Mouse (Mus musculus) liver, adult (tissue): ENCODE measurements around the gene Themis2.

Experiments
- GATA4 ChIP-seq: IDR thresholded peaks from 2 replicates; pipeline ENCODE4 v1.6.1; 2014; ENCODE audit warnings: mild to moderate bottlenecking, low read length; ENCODE audit not compliant: insufficient replicate concordance

Gene Themis2

GRCm38 (mm10) chr4:132796196-132796886 lies at the start of gene Themis2:
Gene Themis2, minus strand, starts transcription at chr4:132796387.
- no peak for TF ChIP-seq GATA4

- no peak for TF ChIP-seq GATA4
These were observed 47.5 kb upstream of the Themis2 start for GRCm38 (mm10) chr4:132843705-132844071.

- peak; percentile 51; the same call in 1 of the 2 replicates for TF ChIP-seq GATA4
These were observed 47.0 kb upstream of the Themis2 start, which contains the start of gene Ppp1r8 for GRCm38 (mm10) chr4:132842970-132843704. Gene Ppp1r8, minus strand, starts transcription at chr4:132843169.

DNA sequence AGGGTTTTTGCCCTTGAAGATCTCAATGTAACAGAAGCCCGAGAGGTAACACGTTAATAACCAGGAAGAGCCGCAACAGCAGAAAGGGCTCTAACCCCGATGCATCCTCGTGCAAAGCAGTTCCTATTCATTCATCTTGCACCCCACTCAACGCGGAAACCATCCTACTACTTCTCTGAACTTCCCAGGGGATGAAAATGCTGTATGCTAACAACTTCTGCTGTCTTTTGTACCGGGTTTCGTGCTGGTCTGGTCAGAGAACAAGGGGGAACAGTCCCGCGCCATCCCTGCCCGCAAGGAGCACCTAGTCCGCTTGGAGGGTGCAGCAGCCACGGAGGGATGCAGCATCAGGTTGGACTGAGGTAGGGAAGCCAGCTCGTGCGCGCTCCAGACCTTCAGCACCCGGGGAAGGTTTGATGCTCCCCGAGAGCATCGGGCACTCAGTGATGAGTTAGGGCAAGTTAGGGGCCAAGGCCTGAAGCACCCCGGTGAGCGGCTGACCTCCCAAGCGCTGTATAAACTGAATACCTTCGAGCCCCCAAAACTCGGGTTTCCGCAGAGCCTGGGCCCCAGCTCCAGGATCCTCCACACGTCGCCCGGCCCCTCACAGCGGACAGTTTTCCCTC lies 46.2 kb upstream of the Themis2 start:
- TF ChIP-seq GATA4 = no peak

DNA sequence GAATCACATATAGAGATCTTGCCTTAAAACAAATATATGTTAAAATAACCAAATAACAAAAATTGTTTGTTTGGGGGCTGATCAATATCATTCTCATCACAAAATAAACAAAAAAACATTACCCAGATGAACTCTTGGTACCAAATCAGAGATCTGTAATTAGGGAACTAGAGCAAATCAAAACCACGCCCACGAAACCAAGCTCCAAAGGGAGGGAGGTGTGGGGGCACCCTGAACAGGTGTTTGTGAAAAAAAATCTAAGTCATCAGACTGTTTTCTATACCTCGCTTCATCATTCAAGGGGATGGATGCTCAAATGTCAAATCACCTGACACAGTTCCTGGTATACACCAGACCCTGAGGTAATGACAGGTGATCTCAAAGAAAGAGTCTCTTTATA lies 45.3 kb upstream of the Themis2 start:
- no peak for TF ChIP-seq GATA4

- no peak for TF ChIP-seq GATA4
These were observed 27.6 kb upstream of the Themis2 start for GRCm38 (mm10) chr4:132823614-132824366.

DNA sequence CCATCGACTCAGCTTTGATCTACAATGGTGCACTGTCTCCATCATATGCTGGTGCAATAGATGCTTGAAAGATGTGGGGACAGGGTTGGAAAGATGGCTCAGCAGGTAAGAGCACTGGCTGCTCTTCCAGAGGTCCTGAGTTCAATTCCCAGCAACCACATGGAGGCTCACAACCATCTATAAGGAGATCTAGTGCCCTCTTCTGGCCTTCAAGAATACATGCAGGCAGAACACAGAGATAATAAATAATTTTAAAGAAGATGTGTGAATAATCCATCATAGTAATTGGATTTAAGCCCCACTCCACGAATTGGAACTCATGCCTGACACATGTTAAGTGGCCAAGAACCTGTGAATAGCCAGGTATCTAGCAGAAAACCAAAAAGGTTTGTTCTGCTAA lies 22.3 kb upstream of the Themis2 start:
- TF ChIP-seq GATA4 = no peak

DNA sequence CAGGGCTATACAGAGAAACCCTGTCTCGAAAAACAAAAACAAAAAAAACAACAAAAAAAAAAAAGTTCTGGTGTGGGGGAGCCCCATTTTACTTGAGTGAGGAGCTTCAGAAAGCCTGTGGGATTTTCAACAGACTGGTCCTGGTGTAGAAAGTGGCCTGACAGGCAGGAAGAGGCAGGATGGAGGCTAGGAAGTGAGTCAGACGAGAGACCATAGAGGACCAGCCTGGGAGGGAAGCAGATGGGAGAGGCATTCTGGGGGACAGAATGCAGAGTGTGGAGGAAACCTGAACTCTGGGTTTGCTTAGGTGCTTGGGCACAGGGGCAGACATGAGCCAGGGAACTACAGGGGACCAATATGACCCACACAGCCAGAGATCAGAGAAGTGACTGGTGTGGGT lies 20.7 kb upstream of the Themis2 start:
- no peak for TF ChIP-seq GATA4

- TF ChIP-seq GATA4 = no peak
These were observed 20.2 kb upstream of the Themis2 start for GRCm38 (mm10) chr4:132816404-132816803.

DNA sequence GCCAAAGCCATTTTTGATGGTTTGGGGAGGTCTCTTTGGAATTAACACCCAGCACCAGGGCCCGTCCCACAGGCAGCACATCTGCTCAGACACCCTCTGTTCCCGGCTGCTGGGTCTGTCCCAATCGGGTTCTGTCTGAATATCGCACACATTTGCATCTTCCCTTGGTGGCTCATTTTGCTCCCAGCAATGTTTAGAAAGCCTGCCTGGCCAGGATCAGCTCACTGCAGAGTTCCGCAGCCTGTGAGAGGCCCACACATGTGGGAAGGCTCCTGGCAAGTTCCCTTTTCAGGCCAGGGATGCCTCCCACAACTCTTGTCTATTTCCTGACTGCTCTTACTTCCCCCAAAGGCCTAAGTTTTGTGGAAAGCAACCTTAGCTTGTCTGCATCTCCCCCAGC lies 13.4 kb upstream of the Themis2 start:
- no peak for TF ChIP-seq GATA4

DNA sequence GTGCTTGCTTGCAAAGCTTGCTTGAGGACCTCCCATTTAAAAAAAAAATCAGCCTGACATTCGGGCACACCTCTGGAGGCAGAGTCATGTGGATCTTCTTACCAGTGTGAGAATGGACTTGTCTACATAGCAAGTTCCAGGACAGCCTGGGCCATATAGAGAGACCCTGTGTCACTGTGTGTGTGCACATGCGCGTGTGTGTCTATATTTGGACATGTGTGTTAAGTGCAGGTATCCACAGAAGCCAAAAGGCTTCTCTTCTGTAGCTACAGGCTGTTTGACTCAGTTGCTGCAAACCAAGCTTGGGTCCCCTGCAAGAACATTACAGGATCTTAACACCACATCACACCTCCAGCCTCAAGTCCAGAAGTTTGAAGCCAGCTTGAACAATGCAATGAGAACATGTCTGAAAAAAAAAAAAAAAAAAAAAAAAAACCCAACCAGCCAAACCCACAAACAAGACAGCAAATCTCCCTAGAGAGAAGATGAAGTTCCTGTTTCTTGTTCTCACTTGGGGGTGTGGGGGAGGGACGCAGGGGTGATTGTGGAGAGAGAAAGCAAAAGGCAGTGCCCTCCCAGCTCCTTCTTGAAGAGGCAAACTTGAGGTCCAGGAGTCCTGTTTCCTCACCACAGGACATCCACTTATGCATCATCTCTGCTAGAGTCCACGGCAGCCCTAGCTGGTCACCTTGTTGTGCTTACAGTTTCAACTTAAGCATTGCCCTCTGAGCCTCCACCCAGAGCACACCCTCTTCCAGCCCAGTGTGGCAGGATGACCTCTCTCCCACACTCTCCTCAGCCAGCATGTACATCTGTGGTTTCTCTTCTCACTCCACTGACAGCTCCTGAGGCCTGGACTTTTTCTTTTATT lies 11.8 kb upstream of the Themis2 start:
- no peak for TF ChIP-seq GATA4

- no peak for TF ChIP-seq GATA4
These were observed 10.5 kb upstream of the Themis2 start for GRCm38 (mm10) chr4:132806620-132807191.

DNA sequence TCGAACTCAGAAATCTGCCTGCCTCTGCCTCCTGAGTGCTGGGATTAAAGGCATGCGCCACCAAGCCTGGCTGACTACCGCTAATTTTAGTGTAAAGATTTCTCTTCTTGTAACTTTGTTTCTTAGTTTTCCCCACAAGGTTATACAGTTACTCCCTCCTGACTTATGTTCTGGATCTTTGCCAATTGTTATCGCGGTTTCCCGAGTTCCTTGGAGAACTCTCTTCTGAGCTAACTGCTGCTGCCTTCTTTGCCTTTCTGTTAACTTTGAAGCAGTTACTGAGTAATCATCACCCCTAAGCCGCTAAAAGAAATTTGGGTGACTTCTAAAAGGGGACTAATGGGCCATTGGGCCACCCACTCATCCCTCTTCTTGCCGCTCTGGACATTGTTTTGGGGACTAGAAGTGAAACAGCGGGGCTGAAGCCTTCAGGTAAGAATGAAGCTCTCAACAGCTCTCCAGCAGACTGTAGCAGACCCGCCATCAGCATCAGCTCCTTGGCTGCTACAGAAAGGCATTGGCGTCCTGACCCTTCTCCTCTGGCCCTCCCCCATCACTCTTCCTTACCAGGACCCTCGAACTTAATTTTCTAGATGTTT lies 9.5 kb upstream of the Themis2 start:
- TF ChIP-seq GATA4 = no peak

DNA sequence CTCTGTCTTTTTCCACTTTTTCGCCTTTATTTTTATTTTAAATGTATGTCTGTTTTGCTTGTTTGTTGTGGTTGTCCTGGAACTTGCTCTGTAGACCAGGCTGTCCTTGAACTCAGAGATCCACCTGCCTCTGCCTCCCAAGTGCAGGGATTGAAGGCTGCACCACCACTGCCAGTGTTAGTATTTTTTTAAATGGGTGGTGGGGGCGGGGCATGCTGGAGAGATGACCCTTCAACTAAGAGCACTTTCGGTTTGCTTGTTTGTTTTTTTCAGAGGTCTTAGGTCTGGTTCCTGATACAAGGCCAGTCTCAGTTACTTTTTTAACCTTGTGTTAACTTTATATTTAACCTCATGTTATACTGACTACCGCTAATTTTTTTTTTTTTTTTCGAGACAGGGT lies 9.0 kb upstream of the Themis2 start:
- no peak for TF ChIP-seq GATA4

DNA sequence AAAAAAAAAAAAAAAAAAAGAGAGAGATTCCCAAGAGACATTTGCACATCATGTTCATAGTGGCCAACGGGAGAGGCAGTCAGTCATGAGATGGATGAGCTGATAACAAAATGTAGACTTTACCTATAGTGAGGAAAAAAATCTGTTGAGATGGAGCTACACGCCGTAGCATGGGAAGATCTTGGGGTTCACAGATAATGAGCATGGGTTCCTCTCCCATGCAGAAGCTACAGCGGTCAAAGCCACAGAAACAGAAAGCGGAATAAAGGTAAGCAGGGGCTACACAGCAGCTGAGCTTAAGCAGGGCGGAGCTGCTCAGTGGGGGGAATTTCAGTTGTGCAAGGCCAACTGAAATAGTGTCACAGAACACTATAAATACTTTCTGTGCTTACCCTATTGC lies 8.1 kb upstream of the Themis2 start:
- TF ChIP-seq GATA4 = no peak
